Mouse (Mus musculus): ENCODE measurements around the gene Olfr1281. TPM values are rescaled to one million over a fixed set of nuclear protein-coding genes. Genes with fewer than 3 reads are reported as not detected.
"Not testable (repeated sequence)": the region's sequence is repeated elsewhere in the genome, so short reads cannot be mapped to it uniquely, and the experiment has no call there.

Olfr1281 gene
- polyA plus RNA-seq (2014; fragmentation: Nextera tagmentation; extraction: Ambion mirVana) = not detected in 2 replicates

GRCm38 (mm10) chr2:111326220-111326619 lies at the start of gene Olfr1281:
Gene Olfr1281, plus strand, starts transcription at chr2:111326520.
- Histone ChIP-seq H3K36me3 (ENCODE audit: control insufficient read depth, insufficient read depth, low read length) (no peaks in the 10 kb centered on the region), H3K4me2 (replicated peaks; ENCODE audit: low read depth, low read length) (no peak within 1 kb of the TSS), H3K9me3 (ENCODE audit: control insufficient read depth, low read depth, low read length) (no peaks in the 10 kb centered on the region), H3K4me1 (ENCODE audit: control insufficient read depth, insufficient read depth, low read length) (no peaks in the 10 kb centered on the region), H3K27ac (ENCODE audit: low read length) (no peak within 1 kb of the TSS), H3K27me3 (ENCODE audit: control insufficient read depth, insufficient read depth, low read length) (no peaks in the 10 kb centered on the region), H3K4me3 (ENCODE audit: low read depth, low read length) (no peak within 1 kb of the TSS), H3K9ac (replicated peaks; ENCODE audit: low read depth, low read length) (no peak within 1 kb of the TSS)
- ATAC-seq (ENCODE audit: insufficient number of reproducible peaks, insufficient read depth, low FRiP score, low read depth) = no peak
- WGBS = 74% methylated on average over 2 of the region's 2 CpGs

- no peak within 1 kb of the TSS for H3K27ac ChIP-seq (ENCODE audit: low read length)
- no peaks in the 10 kb centered on the region for H3K4me1 ChIP-seq (ENCODE audit: control insufficient read depth, insufficient read depth, low read length)
- H3K9ac ChIP-seq (replicated peaks; ENCODE audit: low read depth, low read length) = no peak within 1 kb of the TSS
- ATAC-seq (ENCODE audit: insufficient number of reproducible peaks, insufficient read depth, low FRiP score, low read depth) = no peak
- H3K4me2 ChIP-seq (replicated peaks; ENCODE audit: low read depth, low read length) = no peak within 1 kb of the TSS
- no peaks in the 10 kb centered on the region for H3K27me3 ChIP-seq (ENCODE audit: control insufficient read depth, insufficient read depth, low read length)
- H3K4me3 ChIP-seq (ENCODE audit: low read depth, low read length) = no peak within 1 kb of the TSS
- H3K9me3 ChIP-seq (ENCODE audit: control insufficient read depth, low read depth, low read length) = no peaks in the 10 kb centered on the region
- no peaks in the 10 kb centered on the region for H3K36me3 ChIP-seq (ENCODE audit: control insufficient read depth, insufficient read depth, low read length)
Observed at GRCm38 (mm10) chr2:111289836-111290235, 36.5 kb upstream of the Olfr1281 start, which contains the start of gene Olfr1278. Gene Olfr1278, plus strand, starts transcription at chr2:111290136.

- H3K27me3 ChIP-seq (ENCODE audit: control insufficient read depth, insufficient read depth, low read length) = no peaks in the 10 kb centered on the region
- ATAC-seq (ENCODE audit: insufficient number of reproducible peaks, insufficient read depth, low FRiP score, low read depth) = no peak
- H3K4me2 ChIP-seq (replicated peaks; ENCODE audit: low read depth, low read length) = no peak overlapping the region
- no peaks in the 10 kb centered on the region for H3K4me1 ChIP-seq (ENCODE audit: control insufficient read depth, insufficient read depth, low read length)
- H3K27ac ChIP-seq (ENCODE audit: low read length) = no peak overlapping the region
- H3K9ac ChIP-seq (replicated peaks; ENCODE audit: low read depth, low read length) = no peak overlapping the region
- no peaks in the 10 kb centered on the region for H3K36me3 ChIP-seq (ENCODE audit: control insufficient read depth, insufficient read depth, low read length)
- no peaks in the 10 kb centered on the region for H3K9me3 ChIP-seq (ENCODE audit: control insufficient read depth, low read depth, low read length)
- no peak overlapping the region for H3K4me3 ChIP-seq (ENCODE audit: low read depth, low read length)
Observed at GRCm38 (mm10) chr2:111298541-111298940, 27.8 kb upstream of the Olfr1281 start.

GRCm38 (mm10) chr2:111300374-111300773 lies 25.9 kb upstream of the Olfr1281 start, which contains the start of gene Olfr1279:
Gene Olfr1279, plus strand, starts transcription at chr2:111300635.
- H3K36me3 ChIP-seq (ENCODE audit: control insufficient read depth, insufficient read depth, low read length) = no peaks in the 10 kb centered on the region
- H3K27me3 ChIP-seq (ENCODE audit: control insufficient read depth, insufficient read depth, low read length) = no peaks in the 10 kb centered on the region
- no peaks in the 10 kb centered on the region for H3K9me3 ChIP-seq (ENCODE audit: control insufficient read depth, low read depth, low read length)
- no peak within 1 kb of the TSS for H3K27ac ChIP-seq (ENCODE audit: low read length)
- H3K4me3 ChIP-seq (ENCODE audit: low read depth, low read length) = no peak within 1 kb of the TSS
- no peak within 1 kb of the TSS for H3K9ac ChIP-seq (replicated peaks; ENCODE audit: low read depth, low read length)
- ATAC-seq (ENCODE audit: insufficient number of reproducible peaks, insufficient read depth, low FRiP score, low read depth) = no peak
- H3K4me2 ChIP-seq (replicated peaks; ENCODE audit: low read depth, low read length) = no peak within 1 kb of the TSS
- H3K4me1 ChIP-seq (ENCODE audit: control insufficient read depth, insufficient read depth, low read length) = no peaks in the 10 kb centered on the region

- H3K27ac ChIP-seq (ENCODE audit: low read length) = no peak within 1 kb of the TSS
- H3K27me3 ChIP-seq (ENCODE audit: control insufficient read depth, insufficient read depth, low read length) = no peaks in the 10 kb centered on the region
- H3K36me3 ChIP-seq (ENCODE audit: control insufficient read depth, insufficient read depth, low read length) = no peaks in the 10 kb centered on the region
- no peaks in the 10 kb centered on the region for H3K4me1 ChIP-seq (ENCODE audit: control insufficient read depth, insufficient read depth, low read length)
- H3K4me2 ChIP-seq (replicated peaks; ENCODE audit: low read depth, low read length) = no peak within 1 kb of the TSS
- H3K4me3 ChIP-seq (ENCODE audit: low read depth, low read length) = no peak within 1 kb of the TSS
- no peak for ATAC-seq (ENCODE audit: insufficient number of reproducible peaks, insufficient read depth, low FRiP score, low read depth)
- H3K9ac ChIP-seq (replicated peaks; ENCODE audit: low read depth, low read length) = no peak within 1 kb of the TSS
- H3K9me3 ChIP-seq (ENCODE audit: control insufficient read depth, low read depth, low read length) = no peaks in the 10 kb centered on the region
Observed at GRCm38 (mm10) chr2:111313717-111314116, 12.6 kb upstream of the Olfr1281 start, which contains the start of gene Olfr1280. Gene Olfr1280, plus strand, starts transcription at chr2:111314017.

- H3K27ac ChIP-seq (ENCODE audit: low read length); H3K27me3 ChIP-seq (ENCODE audit: control insufficient read depth, insufficient read depth, low read length); H3K4me2 ChIP-seq (replicated peaks; ENCODE audit: low read depth, low read length); H3K4me3 ChIP-seq (ENCODE audit: low read depth, low read length); ATAC-seq (ENCODE audit: insufficient number of reproducible peaks, insufficient read depth, low FRiP score, low read depth); H3K9me3 ChIP-seq (ENCODE audit: control insufficient read depth, low read depth, low read length); H3K36me3 ChIP-seq (ENCODE audit: control insufficient read depth, insufficient read depth, low read length); H3K9ac ChIP-seq (replicated peaks; ENCODE audit: low read depth, low read length); H3K4me1 ChIP-seq (ENCODE audit: control insufficient read depth, insufficient read depth, low read length): not testable (repeated sequence)
- 85% methylated on average over 5 of the region's 5 CpGs for WGBS
Observed at GRCm38 (mm10) chr2:111333721-111334120, 7.4 kb downstream of the Olfr1281 start.

GRCm38 (mm10) chr2:111335976-111336375 lies 9.7 kb downstream of the Olfr1281 start, which contains the start of gene Olfr1282:
Gene Olfr1282, minus strand, starts transcription at chr2:111336076.
- no peaks in the 10 kb centered on the region for H3K36me3 ChIP-seq (ENCODE audit: control insufficient read depth, insufficient read depth, low read length)
- H3K4me3 ChIP-seq (ENCODE audit: low read depth, low read length) = no peak within 1 kb of the TSS
- H3K9ac ChIP-seq (replicated peaks; ENCODE audit: low read depth, low read length) = no peak within 1 kb of the TSS
- H3K4me1 ChIP-seq (ENCODE audit: control insufficient read depth, insufficient read depth, low read length) = no peaks in the 10 kb centered on the region
- no peaks in the 10 kb centered on the region for H3K9me3 ChIP-seq (ENCODE audit: control insufficient read depth, low read depth, low read length)
- H3K27ac ChIP-seq (ENCODE audit: low read length) = no peak within 1 kb of the TSS
- WGBS = 67% methylated on average over 2 of the region's 2 CpGs
- no peak for ATAC-seq (ENCODE audit: insufficient number of reproducible peaks, insufficient read depth, low FRiP score, low read depth)
- no peaks in the 10 kb centered on the region for H3K27me3 ChIP-seq (ENCODE audit: control insufficient read depth, insufficient read depth, low read length)
- H3K4me2 ChIP-seq (replicated peaks; ENCODE audit: low read depth, low read length) = no peak within 1 kb of the TSS

GRCm38 (mm10) chr2:111366490-111366889 lies 40.2 kb downstream of the Olfr1281 start, which contains the start of gene Olfr1283:
Gene Olfr1283, plus strand, starts transcription at chr2:111366790.
- H3K36me3 ChIP-seq (ENCODE audit: control insufficient read depth, insufficient read depth, low read length) = no peaks in the 10 kb centered on the region
- H3K4me1 ChIP-seq (ENCODE audit: control insufficient read depth, insufficient read depth, low read length) = no peaks in the 10 kb centered on the region
- no peak within 1 kb of the TSS for H3K4me3 ChIP-seq (ENCODE audit: low read depth, low read length)
- no peak within 1 kb of the TSS for H3K4me2 ChIP-seq (replicated peaks; ENCODE audit: low read depth, low read length)
- no peak within 1 kb of the TSS for H3K9ac ChIP-seq (replicated peaks; ENCODE audit: low read depth, low read length)
- H3K27ac ChIP-seq (ENCODE audit: low read length) = no peak within 1 kb of the TSS
- 70% methylated on average over 2 of the region's 2 CpGs for WGBS
- no peak for ATAC-seq (ENCODE audit: insufficient number of reproducible peaks, insufficient read depth, low FRiP score, low read depth)
- no peaks in the 10 kb centered on the region for H3K27me3 ChIP-seq (ENCODE audit: control insufficient read depth, insufficient read depth, low read length)
- H3K9me3 ChIP-seq (ENCODE audit: control insufficient read depth, low read depth, low read length) = no peaks in the 10 kb centered on the region

- Histone ChIP-seq H3K27ac (ENCODE audit: low read length) (no peak within 1 kb of the TSS), H3K9ac (replicated peaks; ENCODE audit: low read depth, low read length) (no peak within 1 kb of the TSS), H3K27me3 (ENCODE audit: control insufficient read depth, insufficient read depth, low read length) (no peaks in the 10 kb centered on the region), H3K4me3 (ENCODE audit: low read depth, low read length) (no peak within 1 kb of the TSS), H3K9me3 (ENCODE audit: control insufficient read depth, low read depth, low read length) (no peaks in the 10 kb centered on the region), H3K4me1 (ENCODE audit: control insufficient read depth, insufficient read depth, low read length) (no peaks in the 10 kb centered on the region), H3K36me3 (ENCODE audit: control insufficient read depth, insufficient read depth, low read length) (no peaks in the 10 kb centered on the region), H3K4me2 (replicated peaks; ENCODE audit: low read depth, low read length) (no peak within 1 kb of the TSS)
- 74% methylated on average over 1 of the region's 1 CpGs for WGBS
- ATAC-seq (ENCODE audit: insufficient number of reproducible peaks, insufficient read depth, low FRiP score, low read depth) = no peak
Observed at GRCm38 (mm10) chr2:111375222-111375621, 48.9 kb downstream of the Olfr1281 start, which contains the start of gene Olfr1284. Gene Olfr1284, plus strand, starts transcription at chr2:111375522.

Data from stomach, embryonic 14.5 days (tissue).